Mouse (Mus musculus): Measurements from ENCODE around the gene Lcat. TPM values are rescaled to one million over a fixed set of nuclear protein-coding genes. Genes with fewer than 3 reads are reported as not detected.

Gene Lcat
- total and polyA plus RNA-seq, 2 experiments from 2014 or later, result 13.0 to 24.7 TPM

GRCm38 (mm10) chr8:105897801-105898480, 45.2 kb downstream of the Lcat start:
- Histone ChIP-seq H3K27me3 (ENCODE audit: insufficient read depth, low read length) (no peaks in the 10 kb centered on the region), H3K36me3 (ENCODE audit: insufficient read depth, low read length) (no peaks in the 10 kb centered on the region), H3K4me2 (ENCODE audit: low read depth, low read length) (no peak overlapping the region), H3K4me3 (ENCODE audit: low read length) (no peak overlapping the region), H3K4me1 (ENCODE audit: insufficient read depth, low read length) (peaks cover 5% of the 10 kb centered on the region), H3K9ac (replicated peaks; ENCODE audit: low read length) (no peak overlapping the region), H3K9me3 (ENCODE audit: low read length) (no peaks in the 10 kb centered on the region), H3K27ac (no peak overlapping the region)
- ATAC-seq (no peak), DNase-seq (ENCODE audit: low spot score) (no peak)
- 87% methylated on average over 9 of the region's 9 CpGs for WGBS
- no peak for TF ChIP-seq CTCF (IDR thresholded peaks at IDR 0.05; ENCODE audit: low read depth)

GRCm38 (mm10) chr8:105893339-105893738, 49.8 kb downstream of the Lcat start, which contains the start of gene Nrn1l:
Gene Nrn1l (plus strand): TSS chr8:105893567.
- Histone ChIP-seq H3K36me3 (ENCODE audit: insufficient read depth, low read length) (peaks cover 36% of the 10 kb centered on the region), H3K27me3 (ENCODE audit: insufficient read depth, low read length) (no peaks in the 10 kb centered on the region), H3K9me3 (ENCODE audit: low read length) (no peaks in the 10 kb centered on the region), H3K4me2 (ENCODE audit: low read depth, low read length) (no peak within 1 kb of the TSS; the same call in 1 of the 2 replicates), H3K9ac (replicated peaks; ENCODE audit: low read length) (no peak within 1 kb of the TSS; the same call in 1 of the 2 replicates), H3K4me3 (ENCODE audit: low read length) (no peak within 1 kb of the TSS), H3K27ac (no peak within 1 kb of the TSS), H3K4me1 (ENCODE audit: insufficient read depth, low read length) (no peaks in the 10 kb centered on the region)
- peak; percentile 90 for DNase-seq (ENCODE audit: low spot score)
- peak; percentile 91 for ATAC-seq
- WGBS, result 7% methylated on average over 11 of the region's 11 CpGs
- peak; percentile 33; the same call in 1 of the 2 replicates for TF ChIP-seq CTCF (IDR thresholded peaks at IDR 0.05; ENCODE audit: low read depth)

GRCm38 (mm10) chr8:105892432-105892831, 50.8 kb downstream of the Lcat start:
- ATAC-seq, result peak; percentile 31; the same call in 1 of the 2 replicates
- peak; percentile 26 for DNase-seq (ENCODE audit: low spot score)
- Histone ChIP-seq H3K4me3 (ENCODE audit: low read length) (no peak overlapping the region), H3K9me3 (ENCODE audit: low read length) (no peaks in the 10 kb centered on the region), H3K4me1 (ENCODE audit: insufficient read depth, low read length) (no peaks in the 10 kb centered on the region), H3K27me3 (ENCODE audit: insufficient read depth, low read length) (no peaks in the 10 kb centered on the region), H3K4me2 (ENCODE audit: low read depth, low read length) (no peak overlapping the region), H3K27ac (no peak overlapping the region), H3K36me3 (ENCODE audit: insufficient read depth, low read length) (peaks cover 45% of the 10 kb centered on the region), H3K9ac (replicated peaks; ENCODE audit: low read length) (no peak overlapping the region)
- 80% methylated on average over 6 of the region's 6 CpGs for WGBS
- TF ChIP-seq CTCF (IDR thresholded peaks at IDR 0.05; ENCODE audit: low read depth), result peak; percentile 64

GRCm38 (mm10) chr8:105890870-105891269, 52.3 kb downstream of the Lcat start:
- DNase-seq (ENCODE audit: low spot score), result no peak
- TF ChIP-seq CTCF (IDR thresholded peaks at IDR 0.05; ENCODE audit: low read depth), result no peak
- H3K36me3 ChIP-seq (ENCODE audit: insufficient read depth, low read length), result peaks cover 60% of the 10 kb centered on the region
- no peak for ATAC-seq
- no peak overlapping the region for H3K4me2 ChIP-seq (ENCODE audit: low read depth, low read length)
- H3K9me3 ChIP-seq (ENCODE audit: low read length), result no peaks in the 10 kb centered on the region
- 72% methylated on average over 6 of the region's 6 CpGs for WGBS
- H3K27me3 ChIP-seq (ENCODE audit: insufficient read depth, low read length), result no peaks in the 10 kb centered on the region
- H3K4me3 ChIP-seq (ENCODE audit: low read length), result no peak overlapping the region
- no peaks in the 10 kb centered on the region for H3K4me1 ChIP-seq (ENCODE audit: insufficient read depth, low read length)
- H3K9ac ChIP-seq (replicated peaks; ENCODE audit: low read length), result no peak overlapping the region
- no peak overlapping the region for H3K27ac ChIP-seq

- H3K9ac ChIP-seq (replicated peaks; ENCODE audit: low read length), result no peak overlapping the region
- H3K9me3 ChIP-seq (ENCODE audit: low read length), result no peaks in the 10 kb centered on the region
- no peak for TF ChIP-seq CTCF (IDR thresholded peaks at IDR 0.05; ENCODE audit: low read depth)
- H3K4me2 ChIP-seq (ENCODE audit: low read depth, low read length), result no peak overlapping the region
- ATAC-seq (no peak), DNase-seq (ENCODE audit: low spot score) (no peak)
- H3K27me3 ChIP-seq (ENCODE audit: insufficient read depth, low read length), result no peaks in the 10 kb centered on the region
- no peaks in the 10 kb centered on the region for H3K4me1 ChIP-seq (ENCODE audit: insufficient read depth, low read length)
- H3K36me3 ChIP-seq (ENCODE audit: insufficient read depth, low read length), result peaks cover 70% of the 10 kb centered on the region
- H3K4me3 ChIP-seq (ENCODE audit: low read length), result no peak overlapping the region
- no peak overlapping the region for H3K27ac ChIP-seq
- WGBS, result 85% methylated on average over 12 of the region's 12 CpGs
Observed at GRCm38 (mm10) chr8:105889756-105890465, 53.3 kb downstream of the Lcat start.

Small RNA genes within 50 kb of the gene (microRNA-seq; reads per million reads assigned to microRNA genes)
- gene Mir7074, result 0 reads per million in 2 experiments

Other genes with a start within 250 kb of the Lcat start
- gene Acd, start 242.3 kb downstream of the Lcat start, total RNA-seq (2014; rRNA removed), result 25.8 and 39.3 TPM in 2 replicates
- gene Acd, start 242.3 kb downstream of the Lcat start, polyA plus RNA-seq (2015; fragmentation: Nextera tagmentation; extraction: Ambion mirVana), result 82.1 and 88.2 TPM in 2 replicates
- 67.6 and 84.6 TPM in 2 replicates for gene Pard6a, start 242.2 kb downstream of the Lcat start, total RNA-seq (2014; rRNA removed)
- gene Pard6a, start 242.2 kb downstream of the Lcat start, polyA plus RNA-seq (2015; fragmentation: Nextera tagmentation; extraction: Ambion mirVana), result 74.4 and 75.5 TPM in 2 replicates
- gene 4933405L10Rik, start 235.7 kb downstream of the Lcat start, total RNA-seq (2014; rRNA removed), result not detected in 2 replicates
- 0.38 and 0.42 TPM in 2 replicates for gene 4933405L10Rik, start 235.7 kb downstream of the Lcat start, polyA plus RNA-seq (2015; fragmentation: Nextera tagmentation; extraction: Ambion mirVana)
- 11.7 and 12.1 TPM in 2 replicates for gene Enkd1, start 235.2 kb downstream of the Lcat start, total RNA-seq (2014; rRNA removed)
- gene Enkd1, start 235.2 kb downstream of the Lcat start, polyA plus RNA-seq (2015; fragmentation: Nextera tagmentation; extraction: Ambion mirVana), result 17.3 and 18.5 TPM in 2 replicates
- 53.1 and 56.3 TPM in 2 replicates for gene Gfod2, start 184.7 kb downstream of the Lcat start, total RNA-seq (2014; rRNA removed)
- gene Gfod2, start 184.7 kb downstream of the Lcat start, polyA plus RNA-seq (2015; fragmentation: Nextera tagmentation; extraction: Ambion mirVana), result 53.7 and 53.8 TPM in 2 replicates
- 10.5 and 15.7 TPM in 2 replicates for gene Ranbp10, start 116.0 kb downstream of the Lcat start, total RNA-seq (2014; rRNA removed)
- gene Ranbp10, start 116.0 kb downstream of the Lcat start, polyA plus RNA-seq (2015; fragmentation: Nextera tagmentation; extraction: Ambion mirVana), result 6.3 and 7.2 TPM in 2 replicates
- gene Tsnaxip1, start 115.7 kb downstream of the Lcat start, total RNA-seq (2014; rRNA removed), result 0.36 and 0.37 TPM in 2 replicates
- gene Tsnaxip1, start 115.7 kb downstream of the Lcat start, polyA plus RNA-seq (2015; fragmentation: Nextera tagmentation; extraction: Ambion mirVana), result 0.64 and 0.71 TPM in 2 replicates
- 40.9 and 45.3 TPM in 2 replicates for gene Cenpt, start 90.1 kb downstream of the Lcat start, total RNA-seq (2014; rRNA removed)
- 39.9 and 42.8 TPM in 2 replicates for gene Cenpt, start 90.1 kb downstream of the Lcat start, polyA plus RNA-seq (2015; fragmentation: Nextera tagmentation; extraction: Ambion mirVana)
- 86.9 and 112 TPM in 2 replicates for gene Thap11, start 88.2 kb downstream of the Lcat start, total RNA-seq (2014; rRNA removed)
- 44.9 and 45.6 TPM in 2 replicates for gene Thap11, start 88.2 kb downstream of the Lcat start, polyA plus RNA-seq (2015; fragmentation: Nextera tagmentation; extraction: Ambion mirVana)
- gene Nutf2, start 82.8 kb downstream of the Lcat start, total RNA-seq (2014; rRNA removed), result 20.1 and 49.6 TPM in 2 replicates
- gene Nutf2, start 82.8 kb downstream of the Lcat start, polyA plus RNA-seq (2015; fragmentation: Nextera tagmentation; extraction: Ambion mirVana), result 119 and 158 TPM in 2 replicates
- gene Edc4, start 62.5 kb downstream of the Lcat start, total RNA-seq (2014; rRNA removed), result 113 and 118 TPM in 2 replicates
- 41.7 and 42.0 TPM in 2 replicates for gene Edc4, start 62.5 kb downstream of the Lcat start, polyA plus RNA-seq (2015; fragmentation: Nextera tagmentation; extraction: Ambion mirVana)
- gene Nrn1l, start 49.8 kb downstream of the Lcat start, total RNA-seq (2014; rRNA removed), result 0.75 and 3.3 TPM in 2 replicates
- 1.9 and 2.0 TPM in 2 replicates for gene Nrn1l, start 49.8 kb downstream of the Lcat start, polyA plus RNA-seq (2015; fragmentation: Nextera tagmentation; extraction: Ambion mirVana)
- 30.0 and 32.3 TPM in 2 replicates for gene Pskh1, start 42.9 kb downstream of the Lcat start, total RNA-seq (2014; rRNA removed)
- 11.3 and 11.5 TPM in 2 replicates for gene Pskh1, start 42.9 kb downstream of the Lcat start, polyA plus RNA-seq (2015; fragmentation: Nextera tagmentation; extraction: Ambion mirVana)
- gene Ctrl, start 9.5 kb downstream of the Lcat start, total RNA-seq (2014; rRNA removed), result 1.7 and 5.5 TPM in 2 replicates
- gene Ctrl, start 9.5 kb downstream of the Lcat start, polyA plus RNA-seq (2015; fragmentation: Nextera tagmentation; extraction: Ambion mirVana), result 3.1 and 3.3 TPM in 2 replicates
- gene Psmb10, start 4.9 kb downstream of the Lcat start, total RNA-seq (2014; rRNA removed), result 67.3 and 75.1 TPM in 2 replicates
- 115 and 117 TPM in 2 replicates for gene Psmb10, start 4.9 kb downstream of the Lcat start, polyA plus RNA-seq (2015; fragmentation: Nextera tagmentation; extraction: Ambion mirVana)
- gene Slc12a4, start 22.7 kb upstream of the Lcat start, total RNA-seq (2014; rRNA removed), result 22.5 and 25.5 TPM in 2 replicates
- gene Slc12a4, start 22.7 kb upstream of the Lcat start, polyA plus RNA-seq (2015; fragmentation: Nextera tagmentation; extraction: Ambion mirVana), result 16.3 and 16.9 TPM in 2 replicates
- not detected in 2 replicates for gene Dpep3, start 36.0 kb upstream of the Lcat start, total RNA-seq (2014; rRNA removed)
- not detected in 2 replicates for gene Dpep3, start 36.0 kb upstream of the Lcat start, polyA plus RNA-seq (2015; fragmentation: Nextera tagmentation; extraction: Ambion mirVana)
- gene Dus2, start 48.0 kb upstream of the Lcat start, total RNA-seq (2014; rRNA removed), result 9.3 and 15.4 TPM in 2 replicates
- gene Dus2, start 48.0 kb upstream of the Lcat start, polyA plus RNA-seq (2015; fragmentation: Nextera tagmentation; extraction: Ambion mirVana), result 20.2 and 22.4 TPM in 2 replicates
- not detected in 2 replicates for gene Dpep2nb, start 62.6 kb upstream of the Lcat start, total RNA-seq (2014; rRNA removed)
- gene Dpep2nb, start 62.6 kb upstream of the Lcat start, polyA plus RNA-seq (2015; fragmentation: Nextera tagmentation; extraction: Ambion mirVana), result not detected in 2 replicates
- gene Ddx28, start 68.5 kb upstream of the Lcat start, total RNA-seq (2014; rRNA removed), result 36.7 and 43.3 TPM in 2 replicates
- 19.7 and 20.2 TPM in 2 replicates for gene Ddx28, start 68.5 kb upstream of the Lcat start, polyA plus RNA-seq (2015; fragmentation: Nextera tagmentation; extraction: Ambion mirVana)
- 14.0 and 24.0 TPM in 2 replicates for gene Nfatc3, start 115.5 kb upstream of the Lcat start, total RNA-seq (2014; rRNA removed)
- 2.8 and 2.9 TPM in 2 replicates for gene Nfatc3, start 115.5 kb upstream of the Lcat start, polyA plus RNA-seq (2015; fragmentation: Nextera tagmentation; extraction: Ambion mirVana)
- gene Esrp2, start 193.6 kb upstream of the Lcat start, total RNA-seq (2014; rRNA removed), result 0.10 and 0.75 TPM in 2 replicates
- gene Esrp2, start 193.6 kb upstream of the Lcat start, polyA plus RNA-seq (2015; fragmentation: Nextera tagmentation; extraction: Ambion mirVana), result 0.10 and 0.15 TPM in 2 replicates
- gene Pla2g15, start 207.0 kb upstream of the Lcat start, total RNA-seq (2014; rRNA removed), result 14.9 and 18.2 TPM in 2 replicates
- gene Pla2g15, start 207.0 kb upstream of the Lcat start, polyA plus RNA-seq (2015; fragmentation: Nextera tagmentation; extraction: Ambion mirVana), result 14.6 and 15.7 TPM in 2 replicates
- 35.2 and 39.1 TPM in 2 replicates for gene Slc7a6, start 225.5 kb upstream of the Lcat start, total RNA-seq (2014; rRNA removed)
- gene Slc7a6, start 225.5 kb upstream of the Lcat start, polyA plus RNA-seq (2015; fragmentation: Nextera tagmentation; extraction: Ambion mirVana), result 49.9 and 53.2 TPM in 2 replicates